Mouse (Mus musculus) induced T-regulatory cell, adult 2 months (primary cell): ENCODE measurements at regions not wholly inside any gene's neighbourhood (a gene's known extent, or its start where the extent isn't known, plus 50 kb on each side); places are given as distances from the start of the nearest gene placed in this dataset.

Experiments
- DNase-seq: peaks from one replicate; pipeline ENCODE4 v3.0.0-alpha.2; 2012; ENCODE audit warnings: low read depth

DNA sequence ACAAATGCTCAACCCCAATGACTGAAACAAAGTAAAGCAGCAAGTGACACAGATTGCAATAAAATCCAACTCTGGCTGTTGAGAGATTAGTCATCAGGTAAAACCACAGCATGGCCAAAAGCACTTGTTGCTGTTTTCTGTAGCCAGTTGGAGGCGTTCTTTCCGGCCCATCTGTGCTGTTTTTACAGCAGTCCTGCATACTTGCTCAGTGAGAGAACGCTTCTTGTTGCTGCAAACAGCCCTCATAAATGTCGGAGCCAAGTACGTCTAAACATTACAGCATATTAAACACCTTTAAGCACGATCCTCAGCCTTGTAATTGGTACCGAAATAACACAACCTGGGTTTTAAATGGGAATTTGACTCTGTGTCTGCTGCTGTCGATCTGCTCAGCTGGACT, 65.6 kb upstream of the Hs3st3a1 start:
- DNase-seq, result no peak

DNA sequence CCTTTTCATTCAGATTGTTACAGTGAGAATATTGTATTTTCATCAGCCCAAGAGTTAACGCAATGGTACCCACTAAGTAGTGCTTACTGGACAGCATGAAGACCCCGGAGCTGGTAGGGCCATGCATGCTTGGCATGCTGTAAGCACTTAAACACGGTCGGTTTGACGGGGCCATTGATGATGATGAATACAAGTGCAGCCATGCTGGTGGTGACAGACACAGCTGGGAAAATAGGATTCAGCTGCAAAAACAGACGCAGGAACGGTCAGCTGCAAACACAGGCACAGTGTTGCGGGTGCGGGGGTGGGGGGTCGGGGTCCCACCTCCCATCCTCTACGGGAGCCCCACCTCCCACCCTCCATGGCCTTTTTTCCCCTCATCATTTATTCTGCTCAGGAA, 99.7 kb upstream of the Hs3st3a1 start:
- DNase-seq, result no peak

DNA sequence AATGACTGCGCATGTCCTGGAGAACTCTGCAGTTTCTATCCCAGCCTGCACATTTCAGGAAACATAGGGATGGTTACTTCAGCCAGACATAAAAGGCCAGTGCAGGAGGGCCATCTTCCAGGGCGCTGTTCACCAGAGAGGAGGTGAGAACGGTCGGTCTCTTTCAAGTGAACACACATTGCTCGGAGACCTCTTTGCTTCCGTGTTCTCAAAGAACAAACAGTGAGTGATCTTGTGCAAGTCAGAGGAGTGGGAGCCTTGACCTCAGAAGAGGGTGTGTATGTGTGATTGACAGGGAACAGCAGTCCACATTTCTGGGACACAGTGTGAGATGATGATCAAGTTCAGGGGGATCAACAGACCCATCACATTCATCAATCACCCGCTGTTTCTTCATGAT, 102.7 kb upstream of the Hs3st3a1 start:
- DNase-seq, result no peak

- DNase-seq, result no peak
These were observed 103.3 kb upstream of the Hs3st3a1 start for GRCm38 (mm10) chr11:64331811-64332210.

GRCm38 (mm10) chr11:64329129-64329528, 106.0 kb upstream of the Hs3st3a1 start:
- DNase-seq, result no peak

- no peak for DNase-seq
These were observed 107.4 kb upstream of the Hs3st3a1 start for GRCm38 (mm10) chr11:64327771-64328170.

DNA sequence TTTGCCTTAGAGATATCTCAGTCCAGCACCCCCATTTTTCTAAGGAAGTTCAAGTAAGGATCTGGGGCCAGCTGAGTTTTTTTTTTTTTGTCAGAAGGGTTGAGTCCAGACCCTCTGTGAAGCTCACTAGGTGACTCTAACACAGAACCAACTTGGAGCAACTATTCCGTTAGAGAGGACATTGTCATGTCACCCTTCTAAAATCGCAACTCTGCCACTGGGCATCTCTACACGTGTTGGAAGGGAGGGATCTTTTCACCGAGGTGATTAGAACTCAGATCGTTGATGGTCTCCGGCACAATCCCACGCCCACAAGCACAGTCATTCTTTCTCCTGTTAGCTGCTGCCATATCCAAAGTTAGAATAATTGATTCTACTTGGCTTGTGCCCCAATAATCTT, 108.5 kb upstream of the Hs3st3a1 start:
- no peak for DNase-seq

DNA sequence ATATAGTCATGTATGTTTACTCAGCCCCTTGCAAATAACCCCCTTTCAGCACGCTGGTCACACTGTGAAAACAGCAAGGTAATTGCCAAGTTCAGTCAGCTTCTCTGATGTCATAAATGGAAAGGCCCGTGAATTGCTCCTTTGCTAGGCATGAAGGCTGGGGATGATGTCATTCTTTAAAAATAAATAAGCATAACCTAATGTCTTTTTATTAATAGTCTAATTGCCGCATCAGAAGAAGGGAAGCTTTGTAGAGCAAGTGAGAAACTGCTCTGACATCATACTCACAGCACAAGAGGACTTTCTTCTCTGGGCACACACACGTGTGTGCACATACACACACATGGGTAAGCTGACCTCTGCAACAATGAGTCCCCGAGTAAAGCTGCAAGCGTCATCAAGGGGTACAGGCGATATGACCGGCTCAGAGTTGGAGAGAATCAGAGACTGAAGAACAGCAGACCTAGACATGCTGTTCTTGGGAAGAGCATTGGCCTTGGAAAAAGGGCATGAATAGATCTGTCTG, 113.2 kb upstream of the Hs3st3a1 start:
- no peak for DNase-seq

- no peak for DNase-seq
These were observed 117.7 kb upstream of the Hs3st3a1 start for GRCm38 (mm10) chr11:64317458-64317857.

- no peak for DNase-seq
These were observed 120.1 kb upstream of the Hs3st3a1 start for GRCm38 (mm10) chr11:64314997-64315396.

GRCm38 (mm10) chr11:64313241-64313640, 121.9 kb upstream of the Hs3st3a1 start:
- no peak for DNase-seq

- DNase-seq, result no peak
These were observed 125.3 kb upstream of the Hs3st3a1 start for GRCm38 (mm10) chr11:64309881-64310280.

GRCm38 (mm10) chr11:64297825-64298224, 137.3 kb upstream of the Hs3st3a1 start:
- no peak for DNase-seq

- no peak for DNase-seq
These were observed 146.9 kb upstream of the Hs3st3a1 start for GRCm38 (mm10) chr11:64288236-64288635.

- no peak for DNase-seq
These were observed 147.6 kb upstream of the Hs3st3a1 start for GRCm38 (mm10) chr11:64287499-64287898.

DNA sequence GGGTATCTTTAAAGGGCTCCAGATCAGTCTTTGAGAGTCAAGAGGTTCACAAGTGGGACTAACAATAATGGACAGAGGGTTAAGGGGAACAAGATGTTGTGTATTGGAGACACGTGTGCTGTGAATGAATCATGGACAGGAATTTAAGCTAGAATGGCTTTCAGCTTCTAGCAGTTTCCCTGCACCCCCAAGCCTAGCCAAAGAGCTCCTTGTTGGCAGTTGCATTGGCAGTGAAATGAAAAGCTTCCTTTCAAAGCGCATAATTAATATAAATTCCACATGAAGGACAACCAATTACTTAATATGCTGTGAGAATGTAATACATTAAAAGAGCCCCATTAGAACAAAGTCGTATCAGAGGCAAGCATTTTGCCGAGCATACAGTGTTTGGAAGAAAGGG, 153.4 kb upstream of the Hs3st3a1 start:
- no peak for DNase-seq

DNA sequence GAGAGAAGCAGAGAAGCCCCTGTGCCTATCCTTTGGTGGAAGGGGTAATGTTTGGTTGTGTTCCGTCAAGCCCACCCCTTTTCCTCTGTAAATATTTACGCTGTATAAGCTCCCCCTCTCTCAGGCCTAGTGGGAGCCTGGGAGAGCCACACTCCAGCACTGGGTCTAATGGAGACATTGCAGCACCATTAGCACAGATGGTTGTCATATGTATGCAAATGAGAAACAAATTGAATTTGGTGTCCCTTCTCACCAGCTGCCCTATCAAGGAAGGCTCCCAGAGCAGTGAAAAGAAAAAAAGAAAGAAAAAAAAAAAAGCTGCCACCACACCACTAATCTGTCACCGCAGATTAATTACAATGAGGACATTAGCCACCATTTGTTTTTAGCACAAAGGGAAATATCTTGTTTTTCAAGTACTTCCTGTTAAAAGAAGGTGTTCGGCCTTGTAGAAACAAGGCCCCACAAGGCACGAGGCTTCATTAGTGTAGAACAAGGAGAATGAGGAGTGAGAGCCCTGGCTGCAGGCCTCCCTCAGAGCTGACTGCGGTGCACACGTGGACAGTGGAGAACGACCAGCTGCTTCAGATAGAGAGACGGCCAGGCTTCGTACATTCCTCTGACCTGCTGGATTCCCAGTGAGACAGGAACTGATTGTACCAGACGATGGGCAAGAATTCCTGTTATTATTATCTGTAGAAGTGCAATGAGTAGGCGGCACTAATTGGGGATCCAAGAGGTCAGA, 156.7 kb upstream of the Hs3st3a1 start:
- DNase-seq, result no peak

DNA sequence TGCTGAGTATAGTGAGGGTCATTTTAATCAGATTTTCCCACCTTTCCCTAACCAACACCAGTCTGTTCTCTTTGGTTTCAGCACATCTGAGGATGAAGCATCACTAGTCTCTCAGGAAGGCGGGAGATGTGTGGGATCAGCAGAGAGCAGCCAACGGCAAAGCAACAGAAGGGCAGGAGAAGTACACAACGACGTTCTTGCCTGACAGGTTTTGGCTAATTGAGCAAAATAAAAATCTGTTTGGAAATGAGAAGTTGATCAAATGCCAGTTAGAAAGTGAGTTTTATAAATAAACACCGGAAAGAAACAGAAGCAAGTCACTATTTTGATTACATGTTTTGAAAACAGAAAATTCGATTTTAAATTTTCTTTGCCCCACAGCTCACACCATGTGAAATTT, 161.4 kb upstream of the Hs3st3a1 start:
- no peak for DNase-seq

GRCm38 (mm10) chr11:64273214-64273613, 161.9 kb upstream of the Hs3st3a1 start:
- DNase-seq, result no peak

- no peak for DNase-seq
These were observed 167.0 kb upstream of the Hs3st3a1 start for GRCm38 (mm10) chr11:64268121-64268520.

DNA sequence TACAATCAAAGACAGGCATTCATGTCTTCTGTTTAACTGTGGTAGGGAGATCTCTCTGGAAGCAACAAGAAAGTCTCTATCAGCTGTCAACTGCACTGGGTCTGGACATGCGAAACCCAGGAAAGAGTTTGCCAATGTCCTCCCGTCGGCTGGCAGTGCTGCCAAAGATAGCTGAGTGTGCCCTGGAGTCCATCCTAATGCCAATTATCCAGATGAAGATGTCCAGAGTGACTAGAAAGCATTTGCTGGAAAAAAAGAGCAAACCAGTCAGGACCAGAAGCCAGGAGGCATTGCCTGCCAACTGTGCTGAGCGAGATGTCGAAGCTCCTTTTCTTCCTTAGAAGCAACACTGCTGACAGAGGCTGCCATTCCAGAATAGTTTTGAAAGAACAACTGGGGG, 167.6 kb upstream of the Hs3st3a1 start:
- DNase-seq, result no peak

GRCm38 (mm10) chr11:64253517-64254385, 174.5 kb upstream of the Cox10 start:
- no peak for DNase-seq

- no peak for DNase-seq
These were observed 157.6 kb upstream of the Cox10 start for GRCm38 (mm10) chr11:64236873-64237272.
